Mouse (Mus musculus): ENCODE measurements around the gene Itga6.

DNA sequence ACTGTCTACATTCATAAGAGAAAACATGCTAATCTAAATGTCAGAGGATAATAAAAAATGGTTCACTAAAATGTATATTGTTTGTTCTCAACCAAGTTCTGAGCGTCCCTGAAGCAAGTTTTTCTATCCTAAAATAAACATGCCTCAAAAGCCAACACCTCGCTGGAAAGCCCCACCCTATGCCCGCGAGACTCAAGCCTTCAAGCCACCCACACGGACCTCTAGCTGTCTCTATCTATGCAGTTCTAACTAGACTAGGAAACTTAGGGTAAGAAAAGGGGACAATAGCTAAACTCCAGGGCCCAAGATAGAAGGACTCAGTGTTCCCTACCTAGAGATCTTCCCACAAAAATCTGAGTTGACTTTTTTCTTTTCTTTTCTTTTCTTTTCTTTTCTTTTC, 40.6 kb downstream of the Itga6 start:
- TF ChIP-seq CTCF (IDR thresholded peaks at IDR 0.05; ENCODE audit: low read depth, low read length) (no peak), POLR2A (IDR thresholded peaks at IDR 0.05; ENCODE audit: extremely low read depth, insufficient read depth, low read length) (no peak)
